Mouse (Mus musculus): Measurements from ENCODE around the gene 1110004F10Rik.
"Not testable (repeated sequence)": the region's sequence is repeated elsewhere in the genome, so short reads cannot be mapped to it uniquely, and the experiment has no call there.

1110004F10Rik gene

DNA sequence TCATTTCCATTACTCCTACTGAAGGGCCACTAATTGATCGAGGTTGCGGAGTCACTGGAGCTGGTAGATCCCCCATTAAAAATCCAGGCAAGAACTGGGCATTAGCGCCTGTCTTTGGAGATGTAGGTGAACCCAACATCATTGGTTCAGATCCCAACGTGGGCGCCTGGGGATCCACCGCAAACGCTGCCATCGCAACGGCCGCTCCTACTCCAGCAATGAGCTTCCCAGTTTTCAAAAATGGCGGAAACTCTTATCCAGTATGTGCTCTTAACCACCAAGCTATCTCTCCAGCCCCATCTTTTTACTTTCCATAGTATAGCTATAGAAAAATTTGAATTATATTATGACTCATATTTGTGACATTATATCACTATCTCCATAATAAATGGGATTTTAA, 45.2 kb downstream of the 1110004F10Rik start, which contains the start of gene Gm4353:
Gm4353 (minus strand) TSS at position 270 of the 400 bp plus-strand sequence.
- in situ Hi-C loops (cut with MboI; ENCODE audit: low sequenced_read_pairs): not testable (repeated sequence)

DNA sequence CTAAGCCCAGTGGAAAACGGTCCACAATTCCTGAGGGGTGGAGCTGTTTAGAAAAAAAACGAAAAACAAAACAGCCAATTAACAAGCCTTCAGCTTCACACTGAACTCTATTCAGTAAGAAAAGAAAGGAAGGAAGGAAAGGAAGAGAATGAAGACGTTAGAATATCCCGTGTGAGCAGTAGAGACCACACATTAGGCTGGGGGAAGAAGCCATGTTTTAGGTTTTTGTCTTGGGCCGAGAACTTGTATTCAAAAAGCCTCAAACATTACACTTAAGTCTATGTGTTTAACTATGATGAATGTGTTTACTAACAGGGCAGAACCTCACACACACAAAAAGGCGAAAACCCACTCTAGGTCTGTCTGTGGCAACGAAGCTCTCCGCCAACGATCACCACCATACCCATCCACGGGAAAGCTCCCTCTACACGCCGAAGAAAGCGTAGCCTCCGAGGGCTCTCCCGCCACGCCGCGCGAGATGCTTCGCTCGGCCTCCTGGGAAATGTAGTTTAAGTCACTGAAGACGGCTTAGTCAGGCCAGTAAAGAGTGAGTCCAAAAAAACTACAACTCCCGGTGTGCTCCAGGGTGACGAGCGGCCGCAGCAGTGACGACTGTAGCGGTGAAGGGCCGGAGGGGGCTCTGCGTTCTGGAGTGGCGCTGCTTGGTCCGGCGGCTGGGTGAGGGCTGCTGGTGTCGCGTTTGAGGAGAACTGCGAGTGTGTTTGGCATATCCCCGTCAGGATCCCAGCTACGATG, 53.7 kb downstream of the 1110004F10Rik start:
- in situ Hi-C loops (cut with MboI; ENCODE audit: low sequenced_read_pairs): no loop called here

- in situ Hi-C loops (cut with MboI; ENCODE audit: low sequenced_read_pairs): no loop called here
Measured at GRCm38 (mm10) chr7:116093466-116093850, 54.3 kb downstream of the 1110004F10Rik start.

DNA sequence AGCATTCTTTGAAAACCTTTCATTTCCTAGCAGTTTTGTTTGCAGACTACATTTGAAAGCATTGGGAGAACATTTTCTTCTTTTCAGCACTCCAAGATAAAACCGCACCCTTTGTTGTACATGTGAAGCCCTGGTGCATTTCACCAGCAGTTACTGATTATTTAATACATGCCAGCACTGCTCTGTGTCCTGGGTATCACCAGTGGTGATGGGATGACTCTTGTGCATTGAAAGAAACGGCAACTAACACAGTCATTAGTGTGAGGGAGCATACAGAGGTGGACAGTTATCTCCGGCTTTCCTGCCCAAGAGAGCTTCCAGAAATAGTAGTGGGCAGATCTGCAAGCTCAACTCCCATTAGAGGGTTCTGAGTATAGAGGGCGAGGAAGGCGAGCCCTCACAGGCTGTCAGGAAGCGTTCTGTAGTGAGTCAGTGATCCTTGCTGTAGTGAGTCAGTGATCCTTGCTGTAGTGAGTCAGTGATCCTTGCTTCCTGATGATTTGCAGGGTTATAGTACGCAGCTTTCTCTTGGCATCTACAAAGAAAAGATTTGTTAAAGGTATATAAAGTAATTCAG, 60.8 kb downstream of the 1110004F10Rik start:
- in situ Hi-C loops (cut with MboI; ENCODE audit: low sequenced_read_pairs): no loop called here

DNA sequence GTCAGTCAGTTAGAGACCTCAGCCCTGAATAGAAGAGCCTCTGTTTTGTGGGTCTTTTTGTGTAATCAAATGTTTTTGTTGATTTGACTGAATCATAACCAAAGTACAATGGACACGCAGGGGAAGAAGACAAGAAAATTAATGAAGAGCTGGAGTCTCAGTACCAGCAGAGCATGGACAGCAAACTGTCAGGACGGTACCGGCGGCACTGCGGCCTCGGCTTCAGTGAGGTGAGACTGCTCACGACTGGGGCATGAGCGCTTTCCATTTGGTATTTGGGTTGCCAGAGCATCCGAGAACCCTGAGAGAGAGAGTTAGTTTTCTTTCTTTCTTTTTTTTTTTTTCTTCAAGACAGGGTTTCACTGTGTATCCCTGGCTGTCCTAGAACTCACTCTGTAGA, 63.9 kb downstream of the 1110004F10Rik start:
- in situ Hi-C loops (cut with MboI; ENCODE audit: low sequenced_read_pairs): no loop called here

- in situ Hi-C loops (cut with MboI; ENCODE audit: low sequenced_read_pairs): no loop called here
Measured at GRCm38 (mm10) chr7:116110661-116111060, 71.5 kb downstream of the 1110004F10Rik start.

- in situ Hi-C loops (cut with MboI; ENCODE audit: low sequenced_read_pairs): no loop called here
Measured at GRCm38 (mm10) chr7:116111546-116111945, 72.3 kb downstream of the 1110004F10Rik start.

GRCm38 (mm10) chr7:116115216-116115930, 76.2 kb downstream of the 1110004F10Rik start:
- in situ Hi-C loops (cut with MboI; ENCODE audit: low sequenced_read_pairs): no loop called here

- in situ Hi-C loops (cut with MboI; ENCODE audit: low sequenced_read_pairs): no loop called here
Measured at GRCm38 (mm10) chr7:116115991-116116390, 76.8 kb downstream of the 1110004F10Rik start.

DNA sequence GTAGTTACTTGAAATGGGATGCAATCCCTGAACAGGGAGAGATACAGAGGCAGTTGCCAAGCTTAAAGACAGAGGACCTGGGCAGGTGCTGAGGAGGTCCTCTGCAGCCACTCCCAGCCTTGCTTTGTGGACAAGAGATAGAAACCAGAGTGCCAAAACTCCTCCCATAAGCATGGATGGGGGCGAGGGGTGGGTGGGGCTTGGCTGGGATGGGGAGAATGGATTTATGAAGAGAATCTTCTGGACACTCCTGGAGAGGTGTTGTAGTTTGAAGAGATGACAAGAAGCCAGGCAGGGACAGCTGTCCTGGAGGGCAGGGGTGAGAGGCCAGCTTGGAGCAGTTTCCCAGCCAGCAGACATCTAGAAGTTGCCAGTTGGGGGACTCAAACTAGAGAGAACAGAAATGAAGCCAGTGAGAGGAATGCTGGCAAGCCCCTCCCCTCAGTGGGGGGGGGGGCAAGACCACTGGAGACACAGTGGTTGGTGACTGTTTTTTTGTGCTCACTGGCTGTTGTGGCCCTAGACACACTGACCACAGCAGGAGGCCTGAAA, 80.2 kb downstream of the 1110004F10Rik start:
- in situ Hi-C loops (cut with MboI; ENCODE audit: low sequenced_read_pairs): no loop called here

GRCm38 (mm10) chr7:116120737-116121136, 81.5 kb downstream of the 1110004F10Rik start:
- in situ Hi-C loops (cut with MboI; ENCODE audit: low sequenced_read_pairs): no loop called here

- in situ Hi-C loops (cut with MboI; ENCODE audit: low sequenced_read_pairs): no loop called here
Measured at GRCm38 (mm10) chr7:116121202-116121601, 82.0 kb downstream of the 1110004F10Rik start.

DNA sequence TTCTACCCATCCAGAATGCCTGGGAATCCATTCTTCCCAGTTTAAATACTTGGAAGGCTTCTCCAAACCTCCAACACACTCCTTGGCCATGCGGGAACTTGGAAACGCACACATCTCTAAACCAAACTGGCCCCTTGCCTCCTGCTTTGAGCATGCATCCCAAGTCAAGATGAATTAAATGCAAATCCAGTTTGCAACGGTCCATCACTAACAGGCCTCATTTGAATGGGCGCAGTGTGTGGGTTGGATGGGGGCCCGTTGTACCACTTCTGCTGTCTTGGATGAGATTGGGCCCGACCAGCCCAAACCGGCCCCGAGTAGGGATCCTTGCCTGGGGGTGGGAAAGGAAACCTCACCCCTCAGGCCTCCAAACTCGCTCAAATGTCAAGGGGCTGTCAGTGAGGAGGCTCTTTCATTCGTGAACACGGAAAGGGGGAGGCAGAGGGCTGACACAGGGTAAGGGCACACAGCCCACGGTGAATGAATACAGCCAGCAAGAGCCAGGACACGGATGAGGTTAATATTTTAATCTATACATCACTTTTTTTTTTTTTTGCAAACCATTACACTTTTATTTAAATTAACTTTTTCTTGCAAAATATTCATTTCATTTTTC, 83.9 kb downstream of the 1110004F10Rik start:
- in situ Hi-C loops (cut with MboI; ENCODE audit: low sequenced_read_pairs): no loop called here

DNA sequence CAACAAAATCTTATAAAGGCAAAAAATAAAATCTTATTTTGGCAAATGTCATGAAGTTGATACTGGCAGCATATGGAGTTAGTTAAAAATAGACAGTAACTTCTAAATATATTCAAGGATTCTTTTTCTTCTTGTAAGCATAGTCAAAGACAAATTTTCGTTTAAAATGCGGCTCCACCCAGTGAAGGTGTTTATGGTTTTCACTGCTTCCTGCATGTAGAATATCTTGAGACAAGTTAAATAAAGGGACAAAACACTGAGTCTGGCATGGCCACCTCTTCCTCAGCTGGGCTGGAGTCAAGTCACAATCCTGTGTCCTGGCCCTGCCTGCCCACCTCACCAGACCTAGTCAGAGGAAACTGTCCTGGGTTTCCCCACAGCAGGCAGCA, 84.4 kb downstream of the 1110004F10Rik start:
- in situ Hi-C loops (cut with MboI; ENCODE audit: low sequenced_read_pairs): no loop called here

DNA sequence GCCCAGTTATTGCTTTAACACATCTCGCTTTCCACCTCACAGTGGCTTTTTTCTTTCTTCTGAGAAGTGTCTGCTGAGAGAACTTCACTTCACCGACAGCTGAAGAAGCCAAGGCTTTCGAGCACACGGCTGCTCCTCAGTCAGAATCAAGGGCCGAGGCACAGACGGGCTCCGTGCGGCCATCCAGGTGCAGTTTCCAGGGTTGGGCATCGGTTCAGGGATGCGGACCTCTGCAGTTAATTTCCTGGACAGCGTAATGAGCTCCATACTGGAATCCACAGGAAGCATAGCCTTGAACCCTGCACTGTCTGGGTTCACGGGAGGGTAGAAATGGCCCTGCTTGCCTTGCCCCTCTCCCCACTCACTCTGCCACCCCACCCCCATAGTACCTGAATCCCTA, 84.9 kb downstream of the 1110004F10Rik start:
- in situ Hi-C loops (cut with MboI; ENCODE audit: low sequenced_read_pairs): no loop called here

DNA sequence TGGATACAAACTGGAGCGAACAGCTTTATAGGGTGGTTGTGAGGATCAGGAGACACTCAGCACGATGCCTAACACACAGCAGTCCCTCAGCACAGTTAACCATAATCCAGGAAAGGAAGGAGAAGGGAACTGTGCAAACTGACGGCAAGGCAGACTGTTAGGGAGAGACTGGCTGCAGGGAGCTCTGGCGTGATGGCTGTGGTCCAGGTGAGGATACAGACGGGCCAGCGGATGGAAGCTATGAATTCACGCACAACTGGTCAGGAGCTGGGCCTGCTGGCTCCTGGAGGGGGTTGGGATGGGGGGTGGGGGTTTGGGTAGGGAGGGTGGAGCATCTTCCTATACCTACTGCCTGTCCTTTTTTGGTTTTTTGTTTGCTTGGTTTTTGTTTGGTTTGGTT, 86.5 kb downstream of the 1110004F10Rik start:
- in situ Hi-C loops (cut with MboI; ENCODE audit: low sequenced_read_pairs): no loop called here

DNA sequence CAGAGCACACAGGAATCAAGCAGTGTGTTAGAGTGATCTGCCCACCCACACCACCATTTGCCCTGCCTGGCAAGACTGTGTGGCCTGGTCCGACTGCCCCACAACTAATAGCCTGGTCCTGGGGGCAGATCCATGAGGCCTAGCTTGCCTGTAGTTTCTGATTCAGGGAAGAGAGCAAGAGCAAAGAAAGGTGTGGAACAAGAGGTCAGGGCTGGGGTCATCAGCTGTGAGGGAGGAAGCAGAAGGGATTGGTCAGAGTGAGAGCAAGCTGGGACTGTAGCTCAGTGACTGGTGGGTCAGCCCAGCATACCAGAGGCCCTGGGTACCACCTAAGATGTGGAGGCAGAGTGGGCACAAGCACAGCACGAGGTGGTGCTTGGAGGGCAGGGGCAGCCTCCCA, 87.9 kb downstream of the 1110004F10Rik start:
- in situ Hi-C loops (cut with MboI; ENCODE audit: low sequenced_read_pairs): no loop called here

DNA sequence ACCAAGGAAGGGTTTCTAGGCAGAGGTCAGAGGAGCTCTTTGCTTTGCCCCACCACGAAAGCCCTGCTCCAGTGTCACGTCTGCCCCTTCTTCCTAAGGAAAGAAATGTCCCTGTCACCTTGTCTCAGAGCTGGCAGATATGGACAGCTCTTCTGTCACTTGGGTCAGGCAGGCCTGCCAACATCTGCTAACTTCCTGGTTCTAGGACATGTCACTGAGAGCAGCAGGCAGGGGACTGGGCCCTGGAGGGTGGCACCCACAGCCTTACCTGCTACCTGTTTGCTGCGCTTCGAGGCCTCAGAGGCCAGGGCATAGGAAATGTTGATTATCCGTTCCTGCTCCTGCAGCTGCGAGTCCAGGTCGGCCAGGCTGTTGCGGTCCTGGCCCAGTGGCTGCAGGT, 89.1 kb downstream of the 1110004F10Rik start:
- in situ Hi-C loops (cut with MboI; ENCODE audit: low sequenced_read_pairs): no loop called here

DNA sequence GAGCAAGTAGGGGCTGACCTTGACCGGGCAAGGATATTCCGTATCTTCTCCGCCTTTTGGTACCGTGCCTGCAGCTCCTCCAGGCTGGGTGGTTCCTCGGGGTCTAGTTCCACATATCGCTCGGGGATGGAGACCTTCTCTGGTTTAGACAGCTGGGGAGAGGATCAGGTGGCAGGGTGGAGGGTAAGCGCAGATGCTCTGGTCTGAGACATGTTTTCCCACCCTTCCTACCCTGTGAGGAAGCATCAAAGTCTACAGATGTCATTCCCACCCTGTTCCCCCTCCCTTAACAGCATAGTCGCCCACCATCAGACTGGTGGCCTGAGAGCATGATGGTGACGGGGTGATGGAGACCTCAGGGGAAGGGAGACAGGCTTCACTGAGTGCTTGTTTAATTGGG, 90.2 kb downstream of the 1110004F10Rik start:
- in situ Hi-C loops (cut with MboI; ENCODE audit: low sequenced_read_pairs): no loop called here

DNA sequence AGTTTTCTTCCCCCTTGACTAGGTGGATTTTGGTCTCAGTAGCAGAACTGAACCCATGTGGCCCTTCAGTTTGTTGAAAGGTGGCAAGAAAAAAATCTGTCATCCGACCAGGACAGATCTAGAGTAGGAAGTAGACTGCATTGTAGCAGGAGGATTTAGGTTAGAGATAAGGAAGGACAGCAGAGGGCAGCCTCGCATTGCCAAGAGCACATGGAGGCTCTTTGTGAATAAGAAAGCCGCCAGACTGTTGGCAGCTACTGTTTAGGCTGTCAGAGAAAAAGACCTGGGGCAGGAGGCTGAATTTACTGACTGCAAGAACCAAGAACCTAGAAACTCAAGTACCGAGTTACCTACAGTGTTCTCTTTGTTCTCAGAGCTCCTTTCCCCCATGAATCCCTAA, 92.2 kb downstream of the 1110004F10Rik start:
- in situ Hi-C loops (cut with MboI; ENCODE audit: low sequenced_read_pairs): no loop called here

- in situ Hi-C loops (cut with MboI; ENCODE audit: low sequenced_read_pairs): no loop called here
Measured at GRCm38 (mm10) chr7:116132078-116132477, 92.9 kb downstream of the 1110004F10Rik start.
